Comparison of ENCODE assay signal across 8 mouse cellular contexts in genomic region chr2:181918501-181918900, GRCm38 (mm10). TPM values are rescaled to one million over a fixed set of nuclear protein-coding genes. Genes with fewer than 3 reads are reported as not detected.
A peak's percentile ranks its signal among the peaks of the same experiment; 100 is the strongest.
DNase-seq lines count a peak whose midpoint lies in the region; ATAC-seq lines count a peak whose summit lies in the region.

No protein-coding gene starts in this region.

- no peaks in the 10 kb centered on the region for H3K4me1 ChIP-seq in lung, embryonic 16.5 days (replicated peaks; ENCODE audit: control insufficient read depth, insufficient read depth, low read length)

- WGBS in lung, embryonic 16.5 days = 45% methylated on average over 3 of the region's 3 CpGs

- no peaks in the 10 kb centered on the region for H3K9me3 ChIP-seq in lung, embryonic 16.5 days (ENCODE audit: control insufficient read depth, low read length)

- ATAC-seq in cerebellum, adult (ENCODE audit: insufficient number of reproducible peaks, low FRiP score, low TSS enrichment) = peak; percentile 91
- ATAC-seq in lung, embryonic 16.5 days (ENCODE audit: low read depth) = peak; percentile 96
- peak; percentile 92 to 97 for ATAC-seq in hematopoietic stem cell, adult 5-6 weeks (replicated peaks in 1 of 2; ENCODE audit: insufficient read depth in 1 of 2, low FRiP score in 2 of 2, low TSS enrichment in 1 of 2, low read depth in 1 of 2, poor library complexity in 2 of 2, severe bottlenecking in 2 of 2)

- no peak overlapping the region for H3K9ac ChIP-seq in lung, embryonic 16.5 days (ENCODE audit: low read length)

- no peaks in the 10 kb centered on the region for H3K27me3 ChIP-seq in lung, embryonic 16.5 days (ENCODE audit: control insufficient read depth, insufficient read depth, low read depth, low read length)

- no peak overlapping the region for H3K27ac ChIP-seq in lung, embryonic 16.5 days (ENCODE audit: low read length)

- no peak overlapping the region for H3K4me2 ChIP-seq in lung, embryonic 16.5 days (ENCODE audit: low read depth, low read length)

- H3K4me3 ChIP-seq in lung, embryonic 16.5 days (ENCODE audit: low read length) = no peak overlapping the region

- no peak for DNase-seq in cerebellum, postnatal 36 days
- no peak for DNase-seq in lung, postnatal 25 days (ENCODE audit: low spot score)
- DNase-seq in embryo, embryonic 11 days = peak; percentile 40
- peak; percentile 65 for DNase-seq in mesoderm, embryonic 11.5 days (ENCODE audit: low read depth, low spot score)
- DNase-seq in thymus, postnatal 0 days (ENCODE audit: low spot score) = peak; percentile 42

- H3K36me3 ChIP-seq in lung, embryonic 16.5 days (ENCODE audit: control insufficient read depth, insufficient read depth, low read length) = no peaks in the 10 kb centered on the region

RNA-seq across cellular contexts. Expression of gene Polr3k, which starts 54.4 kb away (rescaled TPM):
- polyA plus RNA-seq in lung, embryonic 16.5 days (2015; fragmentation: Nextera tagmentation; extraction: Ambion mirVana) = 63.4 and 68.5 TPM in 2 replicates
- total RNA-seq in hematopoietic stem cell, adult 5-6 weeks (2017) = 29.7 and 44.0 TPM in 2 replicates
- 79.6 and 86.3 TPM in 2 replicates for polyA plus RNA-seq in thymus, postnatal 0 days (2015; fragmentation: Nextera tagmentation; extraction: Ambion mirVana)

Comparison
In these comparisons a context has a peak if more than half of its experiments do, and no peak if none do; other contexts are left out.
1. DNase-seq: peak in embryo, embryonic 11 days (single experiment), mesoderm, embryonic 11.5 days (single experiment) and thymus, postnatal 0 days (single experiment); none in cerebellum, postnatal 36 days (0 of 2) and lung, postnatal 25 days (single experiment).
2. Peak in every context shown above with its lines, with median percentiles within 50 percentile points of each other: ATAC-seq.